Mouse (Mus musculus) ES-Bruce4 (cell line): Measurements from ENCODE around the gene Fndc7. TPM values are rescaled to one million over a fixed set of nuclear protein-coding genes. Genes with fewer than 3 reads are reported as not detected.
A peak's percentile ranks its signal among the peaks of the same experiment; 100 is the strongest.

Experiments used
- H3K27ac ChIP-seq: 2 replicates; pipeline ENCODE4 v1.5.1; 2012; ENCODE audit warnings: low read length, inconsistent platforms; ENCODE audit not compliant: insufficient read depth
- H3K27me3 ChIP-seq: 2 replicates; pipeline ENCODE4 v1.6.1; 2012; ENCODE audit warnings: mild to moderate bottlenecking, low read length, inconsistent platforms; ENCODE audit not compliant: control insufficient read depth, poor library complexity, insufficient read depth, severe bottlenecking
- H3K36me3 ChIP-seq: 2 replicates; pipeline ENCODE4 v1.6.1; 2012; ENCODE audit warnings: inconsistent platforms, mild to moderate bottlenecking, low read length, moderate library complexity; ENCODE audit not compliant: control insufficient read depth, poor library complexity, insufficient read depth, severe bottlenecking
- H3K4me1 ChIP-seq: one replicate; pipeline ENCODE4 v1.8.1; 2011; ENCODE audit warnings: low read length; ENCODE audit not compliant: control insufficient read depth, insufficient read depth
- H3K4me3 ChIP-seq: 2 replicates; pipeline ENCODE4 v1.5.1; 2011; ENCODE audit warnings: low read depth, mild to moderate bottlenecking, low read length
- H3K9ac ChIP-seq: 2 replicates; pipeline ENCODE4 v1.6.1; 2012; ENCODE audit warnings: low read depth, mild to moderate bottlenecking, inconsistent platforms; ENCODE audit not compliant: poor library complexity, severe bottlenecking
- H3K9me3 ChIP-seq: replicated peaks from 2 replicates; pipeline ENCODE4 v1.6.1; 2012; ENCODE audit warnings: mild to moderate bottlenecking, low read length, inconsistent platforms; ENCODE audit not compliant: control insufficient read depth, poor library complexity, insufficient read depth, severe bottlenecking
- CTCF ChIP-seq: IDR thresholded peaks from one replicate; pipeline ENCODE4 v1.8.1; 2011; ENCODE audit warnings: low read depth, low read length
- EP300 ChIP-seq: IDR thresholded peaks from 2 replicates; pipeline ENCODE4 v1.6.1; 2011; ENCODE audit warnings: low read depth, low read length; ENCODE audit not compliant: insufficient read depth
- POLR2A ChIP-seq: IDR thresholded peaks from one replicate; pipeline ENCODE4 v1.8.1; 2011; ENCODE audit warnings: low read length; ENCODE audit not compliant: insufficient read depth
- polyA plus RNA-seq: library from polyadenylated mRNA; stranded (reverse); fragments of >200 nt; gene quantifications from 2 replicates; pipeline ENCODE4 v1.2.4, GENCODE M21; 2011; ENCODE audit warnings: low read depth; ENCODE audit not compliant: missing spikeins, insufficient read depth, insufficient read length

Gene Fndc7
- polyA plus RNA-seq, 1 experiment, result not detected

GRCm38 (mm10) chr3:108856386-108857123 is 33.3 kb downstream of the Fndc7 start:
- Histone ChIP-seq H3K4me1 (peaks cover 6% of the 10 kb centered on the region), H3K4me3 (no peak overlapping the region), H3K9ac (no peak overlapping the region), H3K27me3 (no peaks in the 10 kb centered on the region), H3K27ac (no peak overlapping the region), H3K9me3 (no peaks in the 10 kb centered on the region), H3K36me3 (no peaks in the 10 kb centered on the region)
- TF ChIP-seq POLR2A (no peak), CTCF (peak; percentile 70), EP300 (peak; percentile 79)

- Histone ChIP-seq H3K9me3 (no peaks in the 10 kb centered on the region), H3K27ac (no peak overlapping the region), H3K27me3 (no peaks in the 10 kb centered on the region), H3K36me3 (no peaks in the 10 kb centered on the region), H3K4me1 (peaks cover 6% of the 10 kb centered on the region), H3K9ac (no peak overlapping the region), H3K4me3 (no peak overlapping the region)
- TF ChIP-seq CTCF, result no peak
These were observed 33.9 kb downstream of the Fndc7 start for GRCm38 (mm10) chr3:108855864-108856263.

GRCm38 (mm10) chr3:108855371-108855770 is 34.4 kb downstream of the Fndc7 start:
- no peak overlapping the region for H3K27ac ChIP-seq
- no peak overlapping the region for H3K9ac ChIP-seq
- peaks cover 6% of the 10 kb centered on the region for H3K4me1 ChIP-seq
- H3K4me3 ChIP-seq, result peak overlapping the region; percentile 26
- H3K9me3 ChIP-seq, result no peaks in the 10 kb centered on the region
- H3K36me3 ChIP-seq, result no peaks in the 10 kb centered on the region
- no peaks in the 10 kb centered on the region for H3K27me3 ChIP-seq
- TF ChIP-seq EP300 (no peak), POLR2A (no peak), CTCF (no peak)

- no peak overlapping the region for H3K27ac ChIP-seq
These were observed 36.5 kb downstream of the Fndc7 start for GRCm38 (mm10) chr3:108853266-108853665.

GRCm38 (mm10) chr3:108851996-108852697 is 37.7 kb downstream of the Fndc7 start:
- Histone ChIP-seq H3K4me3 (no peak overlapping the region), H3K9me3 (no peaks in the 10 kb centered on the region), H3K4me1 (peaks cover 4% of the 10 kb centered on the region), H3K27ac (no peak overlapping the region), H3K36me3 (no peaks in the 10 kb centered on the region), H3K9ac (no peak overlapping the region), H3K27me3 (no peaks in the 10 kb centered on the region)
- no peak for TF ChIP-seq POLR2A
- no peak for TF ChIP-seq EP300
- no peak for TF ChIP-seq CTCF

More at GRCm38 (mm10) chr3:108853266-108853665, 36.5 kb downstream of the Fndc7 start:
- no peaks in the 10 kb centered on the region for H3K27me3 ChIP-seq
- no peak overlapping the region for H3K9ac ChIP-seq
- no peaks in the 10 kb centered on the region for H3K9me3 ChIP-seq
- no peak overlapping the region for H3K4me3 ChIP-seq
- TF ChIP-seq CTCF, result no peak
- no peak for TF ChIP-seq POLR2A
- TF ChIP-seq EP300, result no peak
- no peaks in the 10 kb centered on the region for H3K36me3 ChIP-seq
- peaks cover 6% of the 10 kb centered on the region for H3K4me1 ChIP-seq

- no peak overlapping the region for H3K27ac ChIP-seq
These were observed 38.3 kb downstream of the Fndc7 start for GRCm38 (mm10) chr3:108851554-108851953.

More at GRCm38 (mm10) chr3:108851554-108851953, 38.3 kb downstream of the Fndc7 start:
- H3K4me3 ChIP-seq, result no peak overlapping the region
- H3K36me3 ChIP-seq, result no peaks in the 10 kb centered on the region
- no peaks in the 10 kb centered on the region for H3K27me3 ChIP-seq
- peaks cover 2% of the 10 kb centered on the region for H3K4me1 ChIP-seq
- TF ChIP-seq POLR2A (no peak), CTCF (no peak), EP300 (no peak)
- H3K9me3 ChIP-seq, result 0 out of 2 replicates have a peak, but pooled peaks cover under 1% of the 10 kb centered on the region
- H3K9ac ChIP-seq, result no peak overlapping the region
